Mouse (Mus musculus): ENCODE results near the gene Cbfa2t2. TPM values are rescaled to one million over a fixed set of nuclear protein-coding genes. Genes with fewer than 3 reads are reported as not detected.

Gene Cbfa2t2
- total and polyA plus RNA-seq, 2 experiments: 4.3 to 7.3 TPM

- WGBS: 93% methylated on average over 9 of the region's 9 CpGs
- no peak overlapping the region for H3K9ac ChIP-seq (ENCODE audit: low read depth, low read length)
- H3K4me1 ChIP-seq (ENCODE audit: control insufficient read depth, insufficient read depth, low read length): no peaks in the 10 kb centered on the region
- H3K27me3 ChIP-seq (ENCODE audit: control insufficient read depth, insufficient read depth, low read length): no peaks in the 10 kb centered on the region
- H3K27ac ChIP-seq (replicated peaks; ENCODE audit: insufficient read depth, low read depth, low read length): no peak overlapping the region
- DNase-seq (ENCODE audit: extremely low read depth, low read depth, low spot score): no peak
- no peak overlapping the region for H3K4me3 ChIP-seq (ENCODE audit: insufficient read depth, low read depth, low read length)
- no peaks in the 10 kb centered on the region for H3K79me2 ChIP-seq (ENCODE audit: control insufficient read depth, insufficient read depth, low read length)
- H3K36me3 ChIP-seq (ENCODE audit: control insufficient read depth, insufficient read depth, low read length): no peaks in the 10 kb centered on the region
- TF ChIP-seq POLR2A (IDR thresholded peaks at IDR 0.05; ENCODE audit: extremely low read depth, insufficient read depth, low read length) (no peak), CTCF (IDR thresholded peaks at IDR 0.05; ENCODE audit: low read depth, low read length) (no peak)
These were observed 16.4 kb upstream of the Cbfa2t2 start for GRCm38 (mm10) chr2:154419631-154420515.

- H3K27me3 ChIP-seq (ENCODE audit: control insufficient read depth, insufficient read depth, low read length): no peaks in the 10 kb centered on the region
- TF ChIP-seq CTCF (IDR thresholded peaks at IDR 0.05; ENCODE audit: low read depth, low read length) (no peak), POLR2A (IDR thresholded peaks at IDR 0.05; ENCODE audit: extremely low read depth, insufficient read depth, low read length) (no peak)
- no peak overlapping the region for H3K4me3 ChIP-seq (ENCODE audit: insufficient read depth, low read depth, low read length)
- H3K79me2 ChIP-seq (ENCODE audit: control insufficient read depth, insufficient read depth, low read length): no peaks in the 10 kb centered on the region
- WGBS: 76% methylated on average over 7 of the region's 7 CpGs
- no peaks in the 10 kb centered on the region for H3K4me1 ChIP-seq (ENCODE audit: control insufficient read depth, insufficient read depth, low read length)
- no peak overlapping the region for H3K9ac ChIP-seq (ENCODE audit: low read depth, low read length)
- no peak for DNase-seq (ENCODE audit: extremely low read depth, low read depth, low spot score)
- H3K27ac ChIP-seq (replicated peaks; ENCODE audit: insufficient read depth, low read depth, low read length): no peak overlapping the region
- H3K36me3 ChIP-seq (ENCODE audit: control insufficient read depth, insufficient read depth, low read length): no peaks in the 10 kb centered on the region
These were observed 15.1 kb upstream of the Cbfa2t2 start for GRCm38 (mm10) chr2:154420942-154421731.

GRCm38 (mm10) chr2:154422181-154422580 is 14.1 kb upstream of the Cbfa2t2 start:
- no peaks in the 10 kb centered on the region for H3K4me1 ChIP-seq (ENCODE audit: control insufficient read depth, insufficient read depth, low read length)
- no peak overlapping the region for H3K9ac ChIP-seq (ENCODE audit: low read depth, low read length)
- DNase-seq (ENCODE audit: extremely low read depth, low read depth, low spot score): no peak
- no peak overlapping the region for H3K4me3 ChIP-seq (ENCODE audit: insufficient read depth, low read depth, low read length)
- H3K36me3 ChIP-seq (ENCODE audit: control insufficient read depth, insufficient read depth, low read length): no peaks in the 10 kb centered on the region
- H3K27ac ChIP-seq (replicated peaks; ENCODE audit: insufficient read depth, low read depth, low read length): no peak overlapping the region
- 84% methylated on average over 5 of the region's 5 CpGs for WGBS
- no peaks in the 10 kb centered on the region for H3K27me3 ChIP-seq (ENCODE audit: control insufficient read depth, insufficient read depth, low read length)
- no peaks in the 10 kb centered on the region for H3K79me2 ChIP-seq (ENCODE audit: control insufficient read depth, insufficient read depth, low read length)
- TF ChIP-seq CTCF (IDR thresholded peaks at IDR 0.05; ENCODE audit: low read depth, low read length): no peak
- TF ChIP-seq POLR2A (IDR thresholded peaks at IDR 0.05; ENCODE audit: extremely low read depth, insufficient read depth, low read length): no peak

GRCm38 (mm10) chr2:154423548-154423947 is 12.7 kb upstream of the Cbfa2t2 start:
- no peaks in the 10 kb centered on the region for H3K36me3 ChIP-seq (ENCODE audit: control insufficient read depth, insufficient read depth, low read length)
- no peak for TF ChIP-seq CTCF (IDR thresholded peaks at IDR 0.05; ENCODE audit: low read depth, low read length)
- TF ChIP-seq POLR2A (IDR thresholded peaks at IDR 0.05; ENCODE audit: extremely low read depth, insufficient read depth, low read length): no peak
- no peak for DNase-seq (ENCODE audit: extremely low read depth, low read depth, low spot score)
- no peak overlapping the region for H3K9ac ChIP-seq (ENCODE audit: low read depth, low read length)
- 63% methylated on average over 2 of the region's 2 CpGs for WGBS
- no peak overlapping the region for H3K4me3 ChIP-seq (ENCODE audit: insufficient read depth, low read depth, low read length)
- no peak overlapping the region for H3K27ac ChIP-seq (replicated peaks; ENCODE audit: insufficient read depth, low read depth, low read length)
- 0 out of 2 replicates have a peak, but pooled peaks cover 2% of the 10 kb centered on the region for H3K4me1 ChIP-seq (ENCODE audit: control insufficient read depth, insufficient read depth, low read length)
- no peaks in the 10 kb centered on the region for H3K27me3 ChIP-seq (ENCODE audit: control insufficient read depth, insufficient read depth, low read length)
- H3K79me2 ChIP-seq (ENCODE audit: control insufficient read depth, insufficient read depth, low read length): no peaks in the 10 kb centered on the region

- Histone ChIP-seq H3K27me3 (ENCODE audit: control insufficient read depth, insufficient read depth, low read length) (no peaks in the 10 kb centered on the region), H3K4me1 (ENCODE audit: control insufficient read depth, insufficient read depth, low read length) (0 out of 2 replicates have a peak, but pooled peaks cover 2% of the 10 kb centered on the region), H3K79me2 (ENCODE audit: control insufficient read depth, insufficient read depth, low read length) (no peaks in the 10 kb centered on the region), H3K27ac (replicated peaks; ENCODE audit: insufficient read depth, low read depth, low read length) (no peak overlapping the region), H3K4me3 (ENCODE audit: insufficient read depth, low read depth, low read length) (no peak overlapping the region), H3K9ac (ENCODE audit: low read depth, low read length) (no peak overlapping the region), H3K36me3 (ENCODE audit: control insufficient read depth, insufficient read depth, low read length) (no peaks in the 10 kb centered on the region)
- WGBS: 96% methylated on average over 3 of the region's 3 CpGs
- DNase-seq (ENCODE audit: extremely low read depth, low read depth, low spot score): no peak
- no peak for TF ChIP-seq POLR2A (IDR thresholded peaks at IDR 0.05; ENCODE audit: extremely low read depth, insufficient read depth, low read length)
- no peak for TF ChIP-seq CTCF (IDR thresholded peaks at IDR 0.05; ENCODE audit: low read depth, low read length)
These were observed 10.8 kb upstream of the Cbfa2t2 start for GRCm38 (mm10) chr2:154425522-154425921.

Measured in liver, adult 2 months (tissue).